Mouse (Mus musculus): ENCODE measurements around the gene Sytl3. TPM values are rescaled to one million over a fixed set of nuclear protein-coding genes. Genes with fewer than 3 reads are reported as not detected.

Sytl3 gene
- total and polyA plus RNA-seq, 3 experiments, result 27.6 to 73.2 (median 59.3) TPM

DNA sequence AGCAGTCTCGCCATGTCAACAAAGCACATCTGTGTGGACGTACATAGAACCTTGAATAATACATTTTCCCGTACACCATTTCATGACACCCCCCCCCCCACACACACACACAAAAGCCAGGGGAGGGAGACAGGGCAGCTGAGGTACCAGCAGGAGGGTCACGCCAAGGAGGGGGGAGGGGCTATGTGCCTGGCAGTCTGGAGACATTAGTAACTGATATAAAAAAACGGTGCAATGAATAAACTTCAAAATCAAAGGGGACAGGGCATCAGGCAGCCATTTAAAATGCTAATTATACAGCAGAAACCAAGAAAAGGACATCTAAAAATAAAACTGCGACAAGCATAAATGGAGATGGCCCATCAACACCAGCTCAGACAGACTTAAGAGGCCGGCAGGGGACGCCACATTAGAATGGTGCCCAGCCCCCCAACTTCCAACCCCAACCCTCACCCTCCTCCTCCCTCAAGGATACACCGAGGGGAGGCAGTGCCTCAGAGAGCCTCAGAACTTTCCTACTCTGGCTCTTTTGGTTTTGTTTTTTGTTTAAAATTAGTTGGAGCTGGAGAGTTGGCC, 100.9 kb downstream of the Sytl3 start (continued):
- TF ChIP-seq JUN (IDR thresholded peaks at IDR 0.05; ENCODE audit: insufficient read depth, low read depth, low read length), result no peak

DNA sequence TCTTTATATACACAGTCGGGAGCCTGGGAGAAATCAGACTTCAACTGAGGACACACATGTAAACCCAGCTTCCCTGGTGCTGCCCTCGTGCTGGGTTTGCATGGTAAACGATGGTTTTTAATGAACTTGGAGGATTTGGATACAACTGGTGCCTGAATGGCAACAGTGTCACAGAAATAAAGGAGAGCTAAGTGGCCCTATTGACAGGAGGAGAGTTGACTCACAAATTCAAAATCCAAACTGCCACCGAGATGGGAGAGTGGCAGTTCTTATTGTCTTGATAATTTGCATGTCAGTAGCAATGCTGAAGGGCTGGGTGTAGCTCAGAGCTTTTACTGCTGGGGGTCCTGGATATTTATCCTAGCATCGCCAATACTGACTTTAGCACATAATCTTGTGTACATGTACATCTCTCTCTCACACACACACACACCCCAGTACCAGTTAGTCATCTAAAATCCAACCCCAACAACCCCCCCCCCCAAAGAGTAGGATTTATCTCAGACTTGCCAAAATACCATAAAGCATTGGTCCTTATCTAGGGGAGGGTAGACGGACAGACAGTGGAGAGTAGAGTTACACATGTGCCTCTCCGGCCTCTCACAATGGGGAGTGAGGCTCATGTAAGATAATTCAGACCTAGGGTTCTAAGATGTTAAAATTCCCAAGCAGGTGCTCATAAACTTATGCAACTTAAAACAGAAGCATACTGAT, 104.8 kb downstream of the Sytl3 start:
- Histone ChIP-seq H3K36me3 (replicated peaks in 1 of 2; ENCODE audit: control insufficient read depth in 1 of 2, insufficient read depth in 1 of 2, low read length in 1 of 2) (peaks cover 9 to 69% of the 10 kb centered on the region in 2 experiments), H3K79me2 (replicated peaks; ENCODE audit: control insufficient read depth, extremely low read depth, insufficient read depth, poor library complexity, severe bottlenecking) (peaks cover 86% of the 10 kb centered on the region), H3K4me2 (ENCODE audit: insufficient read depth, low read depth, poor library complexity, severe bottlenecking) (no peak overlapping the region), H3K9ac (ENCODE audit: insufficient read depth, low read depth) (no peak overlapping the region), H3K27ac (ENCODE audit: insufficient read depth, low read depth) (no peak overlapping the region), H3K27me3 (replicated peaks) (no peaks in the 10 kb centered on the region), H3K9me3 (replicated peaks; ENCODE audit: low read length) (no peaks in the 10 kb centered on the region), H3K4me3 (replicated peaks in 1 of 3; ENCODE audit: low read depth in 2 of 3, low read length in 2 of 3, poor library complexity in 1 of 3) (no peak overlapping the region), H3K4me1 (ENCODE audit: control insufficient read depth in 1 of 2, insufficient read depth in 2 of 2) (peaks cover 9 to 70% of the 10 kb centered on the region in 2 experiments)
- dilution Hi-C loops (cut with MboI; ENCODE audit: extremely low pct_ligation_motif_present, extremely low pct_unique_long_range_greater_than_20kb, low sequenced_read_pairs) (no loop called here), in situ Hi-C loops (cut with MboI; ENCODE audit: low pct_ligation_motif_present, low pct_unique_long_range_greater_than_20kb, low sequenced_read_pairs) (no loop called here)
- no peak for DNase-seq (ENCODE audit: extremely low read depth)
- TF ChIP-seq USF2 (conservative IDR thresholded peaks at IDR 0.05; ENCODE audit: low read depth, low read length), result no peak
- no peak for TF ChIP-seq MAZ (IDR thresholded peaks at IDR 0.05; ENCODE audit: low read depth, low read length)
- no peak for TF ChIP-seq RCOR1 (conservative IDR thresholded peaks at IDR 0.05; ENCODE audit: low read depth, low read length)
- TF ChIP-seq ZC3H11A (IDR thresholded peaks at IDR 0.05; ENCODE audit: low read depth, low read length), result no peak
- no peak for TF ChIP-seq RAD21 (IDR thresholded peaks at IDR 0.05; ENCODE audit: low read depth, low read length)
- no peak for TF ChIP-seq ELF1 (IDR thresholded peaks at IDR 0.05; ENCODE audit: low read depth, low read length)
- TF ChIP-seq BHLHE40 (IDR thresholded peaks at IDR 0.05; ENCODE audit: low read depth, low read length), result no peak
- no peak for TF ChIP-seq CTCF (conservative IDR thresholded peaks at IDR 0.05 in 1 of 2, IDR thresholded peaks at IDR 0.05 in 1 of 2; ENCODE audit: low read depth in 2 of 2, low read length in 2 of 2)
- TF ChIP-seq JUN (IDR thresholded peaks at IDR 0.05; ENCODE audit: insufficient read depth, low read depth, low read length), result no peak
- TF ChIP-seq GABPA (IDR thresholded peaks at IDR 0.05; ENCODE audit: insufficient replicate concordance, low read depth, low read length), result no peak

DNA sequence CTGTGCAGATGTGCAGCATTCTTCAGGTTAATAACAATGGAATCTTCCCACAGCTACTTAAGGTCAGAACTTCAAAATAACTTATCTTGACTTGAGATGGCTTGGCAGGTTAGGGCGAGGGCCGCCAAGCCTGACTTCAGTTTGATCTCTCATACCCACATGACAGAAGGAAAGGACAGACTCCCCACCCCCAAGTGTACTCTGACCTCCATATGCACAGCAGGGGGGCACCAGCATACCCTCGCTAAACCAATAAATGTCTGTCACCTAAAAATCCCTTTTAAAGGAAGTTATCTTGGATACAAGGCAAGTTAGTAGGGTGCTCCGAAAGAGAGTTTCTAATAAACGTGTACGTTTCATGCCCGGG, 105.3 kb downstream of the Sytl3 start:
- dilution Hi-C loops (cut with MboI; ENCODE audit: extremely low pct_ligation_motif_present, extremely low pct_unique_long_range_greater_than_20kb, low sequenced_read_pairs), result no loop called here
- in situ Hi-C loops (cut with MboI; ENCODE audit: low pct_ligation_motif_present, low pct_unique_long_range_greater_than_20kb, low sequenced_read_pairs), result no loop called here
- H3K9me3 ChIP-seq (replicated peaks; ENCODE audit: low read length), result no peaks in the 10 kb centered on the region
- peaks cover 8 to 65% of the 10 kb centered on the region in 2 experiments for H3K4me1 ChIP-seq (ENCODE audit: control insufficient read depth in 1 of 2, insufficient read depth in 2 of 2)
- no peak for TF ChIP-seq SMC3 (IDR thresholded peaks at IDR 0.05; ENCODE audit: low read depth, low read length)
- no peak for TF ChIP-seq SIN3A (IDR thresholded peaks at IDR 0.05; ENCODE audit: low read length)
- no peak for TF ChIP-seq MAZ (IDR thresholded peaks at IDR 0.05; ENCODE audit: low read depth, low read length)
- no peak for TF ChIP-seq TCF12 (IDR thresholded peaks at IDR 0.05; ENCODE audit: low read depth, low read length)
- TF ChIP-seq ZMIZ1 (IDR thresholded peaks at IDR 0.05; ENCODE audit: low read depth, low read length), result no peak
- no peak for TF ChIP-seq JUND (conservative IDR thresholded peaks at IDR 0.05; ENCODE audit: low read depth, low read length)
- no peak overlapping the region for H3K4me2 ChIP-seq (ENCODE audit: insufficient read depth, low read depth, poor library complexity, severe bottlenecking)
- H3K27ac ChIP-seq (ENCODE audit: insufficient read depth, low read depth), result no peak overlapping the region
- H3K79me2 ChIP-seq (replicated peaks; ENCODE audit: control insufficient read depth, extremely low read depth, insufficient read depth, poor library complexity, severe bottlenecking), result peaks cover 90% of the 10 kb centered on the region
- no peaks in the 10 kb centered on the region for H3K27me3 ChIP-seq (replicated peaks)
- peaks cover 8 to 69% of the 10 kb centered on the region in 2 experiments for H3K36me3 ChIP-seq (replicated peaks in 1 of 2; ENCODE audit: control insufficient read depth in 1 of 2, insufficient read depth in 1 of 2, low read length in 1 of 2)
- no peak for DNase-seq (ENCODE audit: extremely low read depth)
- no peak overlapping the region for H3K4me3 ChIP-seq (replicated peaks in 1 of 3; ENCODE audit: low read depth in 2 of 3, low read length in 2 of 3, poor library complexity in 1 of 3)
- no peak overlapping the region for H3K9ac ChIP-seq (ENCODE audit: insufficient read depth, low read depth)

All from CH12.LX (cell line).